Mouse (Mus musculus): ENCODE results near the gene Traf6. TPM values are rescaled to one million over a fixed set of nuclear protein-coding genes. Genes with fewer than 3 reads are reported as not detected.

The Traf6 gene
- total and polyA plus RNA-seq, 3 experiments, result 4.9 to 10.8 (median 8.3) TPM

- peaks cover 2% of the 10 kb centered on the region for H3K4me1 ChIP-seq (ENCODE audit: control insufficient read depth, insufficient read depth, low read length)
- DNase-seq, result peak; percentile 70 to 71
- intact Hi-C loops (cut with DNase I), result loop anchor here (1.0 to 5.0 kb wide), 2 partner anchors 38 to 206 kb away; no protein-coding TSS in a partner anchor
- TF ChIP-seq POLR2A (IDR thresholded peaks at IDR 0.05; ENCODE audit: insufficient read depth, low read depth, low read length), result no peak
- TF ChIP-seq EP300 (IDR thresholded peaks at IDR 0.05; ENCODE audit: insufficient read depth, low read depth, low read length), result 0 out of 2 replicates have a peak, but pooled peaks have one; percentile 41
- H3K4me3 ChIP-seq, result no peak overlapping the region
- 22% methylated on average over 9 of the region's 9 CpGs for WGBS
- H3K36me3 ChIP-seq (ENCODE audit: control insufficient read depth, insufficient read depth, low read length), result no peaks in the 10 kb centered on the region
- no peaks in the 10 kb centered on the region; the same call in 1 of the 2 replicates for H3K27me3 ChIP-seq (ENCODE audit: control insufficient read depth, insufficient read depth, low read length)
- no peaks in the 10 kb centered on the region for H3K79me2 ChIP-seq (replicated peaks; ENCODE audit: control insufficient read depth, insufficient read depth, low read length)
- peak overlapping the region; percentile 4; the same call in 1 of the 2 replicates for H3K27ac ChIP-seq
- no peak overlapping the region for H3K9ac ChIP-seq (ENCODE audit: low read depth, low read length)
Observed at GRCm38 (mm10) chr2:101665058-101665702, 13.0 kb upstream of the Traf6 start.

GRCm38 (mm10) chr2:101665703-101666092 lies 12.5 kb upstream of the Traf6 start:
- H3K4me1 ChIP-seq (ENCODE audit: control insufficient read depth, insufficient read depth, low read length), result peaks cover 2% of the 10 kb centered on the region
- H3K27ac ChIP-seq, result peak overlapping the region; percentile 4; the same call in 1 of the 2 replicates
- intact Hi-C loops (cut with DNase I), result loop anchor here (1.0 to 5.0 kb wide), 2 partner anchors 38 to 206 kb away; no protein-coding TSS in a partner anchor
- no peak overlapping the region for H3K4me3 ChIP-seq
- no peak for TF ChIP-seq EP300 (IDR thresholded peaks at IDR 0.05; ENCODE audit: insufficient read depth, low read depth, low read length)
- no peak for TF ChIP-seq CTCF (IDR thresholded peaks at IDR 0.05)
- no peak for TF ChIP-seq POLR2A (IDR thresholded peaks at IDR 0.05; ENCODE audit: insufficient read depth, low read depth, low read length)
- no peaks in the 10 kb centered on the region; the same call in 1 of the 2 replicates for H3K27me3 ChIP-seq (ENCODE audit: control insufficient read depth, insufficient read depth, low read length)
- no peaks in the 10 kb centered on the region for H3K79me2 ChIP-seq (replicated peaks; ENCODE audit: control insufficient read depth, insufficient read depth, low read length)
- no peak overlapping the region for H3K9ac ChIP-seq (ENCODE audit: low read depth, low read length)
- 90% methylated on average over 3 of the region's 3 CpGs for WGBS
- H3K36me3 ChIP-seq (ENCODE audit: control insufficient read depth, insufficient read depth, low read length), result no peaks in the 10 kb centered on the region
- DNase-seq, result no peak

- TF ChIP-seq EP300 (IDR thresholded peaks at IDR 0.05; ENCODE audit: insufficient read depth, low read depth, low read length) (no peak), CTCF (IDR thresholded peaks at IDR 0.05) (no peak), POLR2A (IDR thresholded peaks at IDR 0.05; ENCODE audit: insufficient read depth, low read depth, low read length) (no peak)
- no peak for DNase-seq
- Histone ChIP-seq H3K4me3 (no peak overlapping the region), H3K36me3 (ENCODE audit: control insufficient read depth, insufficient read depth, low read length) (no peaks in the 10 kb centered on the region), H3K27ac (no peak overlapping the region), H3K4me1 (ENCODE audit: control insufficient read depth, insufficient read depth, low read length) (peaks cover 2% of the 10 kb centered on the region), H3K79me2 (replicated peaks; ENCODE audit: control insufficient read depth, insufficient read depth, low read length) (no peaks in the 10 kb centered on the region), H3K27me3 (ENCODE audit: control insufficient read depth, insufficient read depth, low read length) (no peaks in the 10 kb centered on the region), H3K9ac (ENCODE audit: low read depth, low read length) (no peak overlapping the region)
- intact Hi-C loops (cut with DNase I), result loop anchor here (5.0 kb wide), 1 partner anchor 41 kb away; no protein-coding TSS in a partner anchor
- 71% methylated on average over 3 of the region's 3 CpGs for WGBS
Observed at GRCm38 (mm10) chr2:101668751-101669150, 9.5 kb upstream of the Traf6 start.

- WGBS, result 51% methylated on average over 3 of the region's 3 CpGs
- Histone ChIP-seq H3K27me3 (ENCODE audit: control insufficient read depth, insufficient read depth, low read length) (no peaks in the 10 kb centered on the region), H3K9ac (ENCODE audit: low read depth, low read length) (no peak overlapping the region), H3K79me2 (replicated peaks; ENCODE audit: control insufficient read depth, insufficient read depth, low read length) (peaks cover 2% of the 10 kb centered on the region), H3K27ac (no peak overlapping the region), H3K36me3 (ENCODE audit: control insufficient read depth, insufficient read depth, low read length) (no peaks in the 10 kb centered on the region), H3K4me1 (ENCODE audit: control insufficient read depth, insufficient read depth, low read length) (no peaks in the 10 kb centered on the region), H3K4me3 (no peak overlapping the region)
- TF ChIP-seq CTCF (IDR thresholded peaks at IDR 0.05) (no peak), POLR2A (IDR thresholded peaks at IDR 0.05; ENCODE audit: insufficient read depth, low read depth, low read length) (no peak), EP300 (IDR thresholded peaks at IDR 0.05; ENCODE audit: insufficient read depth, low read depth, low read length) (no peak)
- DNase-seq, result no peak
- intact Hi-C loops (cut with DNase I), result no loop called here
Observed at GRCm38 (mm10) chr2:101673547-101673946, 4.7 kb upstream of the Traf6 start.

GRCm38 (mm10) chr2:101679164-101679784 lies 1.0 kb downstream of the Traf6 start:
- H3K4me3 ChIP-seq, result peak overlapping the region; percentile 97
- WGBS, result 4% methylated on average over 15 of the region's 15 CpGs
- intact Hi-C loops (cut with DNase I), result no loop called here
- peak overlapping the region; percentile 78 for H3K27ac ChIP-seq
- no peaks in the 10 kb centered on the region for H3K4me1 ChIP-seq (ENCODE audit: control insufficient read depth, insufficient read depth, low read length)
- no peaks in the 10 kb centered on the region for H3K27me3 ChIP-seq (ENCODE audit: control insufficient read depth, insufficient read depth, low read length)
- H3K9ac ChIP-seq (ENCODE audit: low read depth, low read length), result peak overlapping the region; percentile 56
- peaks cover 5% of the 10 kb centered on the region for H3K79me2 ChIP-seq (replicated peaks; ENCODE audit: control insufficient read depth, insufficient read depth, low read length)
- 0 out of 2 replicates have a peak, but pooled peaks cover 4% of the 10 kb centered on the region for H3K36me3 ChIP-seq (ENCODE audit: control insufficient read depth, insufficient read depth, low read length)
- no peak for DNase-seq
- TF ChIP-seq CTCF (IDR thresholded peaks at IDR 0.05) (no peak), EP300 (IDR thresholded peaks at IDR 0.05; ENCODE audit: insufficient read depth, low read depth, low read length) (no peak), POLR2A (IDR thresholded peaks at IDR 0.05; ENCODE audit: insufficient read depth, low read depth, low read length) (no peak)

GRCm38 (mm10) chr2:101684421-101684820 lies 6.2 kb downstream of the Traf6 start:
- Histone ChIP-seq H3K4me3 (no peak overlapping the region), H3K27ac (no peak overlapping the region), H3K79me2 (replicated peaks; ENCODE audit: control insufficient read depth, insufficient read depth, low read length) (peaks cover 3% of the 10 kb centered on the region; the same call in 1 of the 2 replicates), H3K4me1 (ENCODE audit: control insufficient read depth, insufficient read depth, low read length) (no peaks in the 10 kb centered on the region; the same call in 1 of the 2 replicates), H3K36me3 (ENCODE audit: control insufficient read depth, insufficient read depth, low read length) (0 out of 2 replicates have a peak, but pooled peaks cover 2% of the 10 kb centered on the region), H3K27me3 (ENCODE audit: control insufficient read depth, insufficient read depth, low read length) (no peaks in the 10 kb centered on the region), H3K9ac (ENCODE audit: low read depth, low read length) (no peak overlapping the region)
- TF ChIP-seq POLR2A (IDR thresholded peaks at IDR 0.05; ENCODE audit: insufficient read depth, low read depth, low read length) (no peak), EP300 (IDR thresholded peaks at IDR 0.05; ENCODE audit: insufficient read depth, low read depth, low read length) (no peak), CTCF (IDR thresholded peaks at IDR 0.05) (no peak)
- intact Hi-C loops (cut with DNase I), result no loop called here
- peak; percentile 42 to 44 for DNase-seq
- 67% methylated on average over 12 of the region's 12 CpGs for WGBS
